Mouse (Mus musculus): Measurements from ENCODE around the gene Mindy2. TPM values are rescaled to one million over a fixed set of nuclear protein-coding genes. Genes with fewer than 3 reads are reported as not detected.

Gene Mindy2
- polyA plus RNA-seq, 1 experiment, result not detected

- Histone ChIP-seq H3K27ac (ENCODE audit: insufficient read depth, low read depth, low read length) (no peak overlapping the region), H3K4me1 (ENCODE audit: control insufficient read depth, insufficient read depth, low read length) (no peaks in the 10 kb centered on the region), H3K4me3 (ENCODE audit: insufficient read depth, low read depth, low read length) (no peak overlapping the region)
- WGBS, result 57% methylated on average over 3 of the region's 3 CpGs
- TF ChIP-seq CTCF (IDR thresholded peaks at IDR 0.05; ENCODE audit: insufficient read depth, low read depth, low read length) (no peak), POLR2A (IDR thresholded peaks at IDR 0.05; ENCODE audit: insufficient read depth, low read depth, low read length) (no peak)
These were observed 45.8 kb downstream of the Mindy2 start for GRCm38 (mm10) chr9:70611026-70611673.

DNA sequence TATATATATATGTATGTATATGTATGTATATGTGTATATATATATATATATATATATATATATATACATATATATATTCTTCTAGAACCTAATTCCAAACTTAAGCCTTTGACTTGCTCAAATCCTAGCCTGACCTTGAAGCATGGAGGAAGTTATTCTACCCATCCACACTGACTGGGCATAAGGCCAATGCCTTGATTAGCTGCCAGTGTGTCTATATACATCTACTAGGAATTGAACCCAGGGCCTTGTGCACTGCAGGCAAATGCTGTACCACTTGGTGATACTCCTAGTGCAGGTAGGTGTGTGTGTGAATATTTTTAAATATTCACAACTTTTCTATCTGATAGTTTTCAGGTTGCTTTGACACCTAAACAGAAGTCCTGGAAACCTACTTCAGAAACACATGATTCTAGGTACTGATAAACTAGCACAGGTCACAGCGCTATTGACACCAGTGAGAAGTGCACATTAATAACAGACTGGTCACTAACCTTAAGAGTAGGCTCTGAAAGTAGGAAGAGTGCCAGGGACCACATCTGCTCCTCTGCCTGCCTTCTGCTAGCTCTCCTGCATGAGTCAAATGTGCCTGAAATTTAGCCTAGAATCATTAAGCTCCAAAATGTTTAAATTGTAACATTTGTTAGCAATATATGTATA lies 54.7 kb downstream of the Mindy2 start:
- Histone ChIP-seq H3K4me3 (ENCODE audit: insufficient read depth, low read depth, low read length) (no peak overlapping the region), H3K27ac (ENCODE audit: insufficient read depth, low read depth, low read length) (no peak overlapping the region), H3K4me1 (ENCODE audit: control insufficient read depth, insufficient read depth, low read length) (no peaks in the 10 kb centered on the region)
- 97% methylated on average over 1 of the region's 1 CpGs for WGBS
- no peak for TF ChIP-seq CTCF (IDR thresholded peaks at IDR 0.05; ENCODE audit: insufficient read depth, low read depth, low read length)
- TF ChIP-seq POLR2A (IDR thresholded peaks at IDR 0.05; ENCODE audit: insufficient read depth, low read depth, low read length), result no peak

- H3K27ac ChIP-seq (ENCODE audit: insufficient read depth, low read depth, low read length), result no peak overlapping the region
- H3K4me3 ChIP-seq (ENCODE audit: insufficient read depth, low read depth, low read length), result no peak overlapping the region
- TF ChIP-seq CTCF (IDR thresholded peaks at IDR 0.05; ENCODE audit: insufficient read depth, low read depth, low read length) (no peak), POLR2A (IDR thresholded peaks at IDR 0.05; ENCODE audit: insufficient read depth, low read depth, low read length) (no peak)
- no peaks in the 10 kb centered on the region for H3K4me1 ChIP-seq (ENCODE audit: control insufficient read depth, insufficient read depth, low read length)
- WGBS, result 91% methylated on average over 2 of the region's 2 CpGs
These were observed 58.7 kb downstream of the Mindy2 start for GRCm38 (mm10) chr9:70598271-70598670.

- Histone ChIP-seq H3K4me3 (ENCODE audit: insufficient read depth, low read depth, low read length) (no peak overlapping the region), H3K27ac (ENCODE audit: insufficient read depth, low read depth, low read length) (no peak overlapping the region), H3K4me1 (ENCODE audit: control insufficient read depth, insufficient read depth, low read length) (no peaks in the 10 kb centered on the region)
- 27% methylated on average over 9 of the region's 9 CpGs for WGBS
- TF ChIP-seq POLR2A (IDR thresholded peaks at IDR 0.05; ENCODE audit: insufficient read depth, low read depth, low read length) (no peak), CTCF (IDR thresholded peaks at IDR 0.05; ENCODE audit: insufficient read depth, low read depth, low read length) (no peak)
These were observed 65.5 kb downstream of the Mindy2 start for GRCm38 (mm10) chr9:70591486-70591885.

- TF ChIP-seq CTCF (IDR thresholded peaks at IDR 0.05; ENCODE audit: insufficient read depth, low read depth, low read length) (no peak), POLR2A (IDR thresholded peaks at IDR 0.05; ENCODE audit: insufficient read depth, low read depth, low read length) (no peak)
- Histone ChIP-seq H3K4me1 (ENCODE audit: control insufficient read depth, insufficient read depth, low read length) (no peaks in the 10 kb centered on the region), H3K4me3 (ENCODE audit: insufficient read depth, low read depth, low read length) (no peak overlapping the region), H3K27ac (ENCODE audit: insufficient read depth, low read depth, low read length) (no peak overlapping the region)
- WGBS, result 56% methylated on average over 4 of the region's 4 CpGs
These were observed 66.2 kb downstream of the Mindy2 start for GRCm38 (mm10) chr9:70590775-70591174.

DNA sequence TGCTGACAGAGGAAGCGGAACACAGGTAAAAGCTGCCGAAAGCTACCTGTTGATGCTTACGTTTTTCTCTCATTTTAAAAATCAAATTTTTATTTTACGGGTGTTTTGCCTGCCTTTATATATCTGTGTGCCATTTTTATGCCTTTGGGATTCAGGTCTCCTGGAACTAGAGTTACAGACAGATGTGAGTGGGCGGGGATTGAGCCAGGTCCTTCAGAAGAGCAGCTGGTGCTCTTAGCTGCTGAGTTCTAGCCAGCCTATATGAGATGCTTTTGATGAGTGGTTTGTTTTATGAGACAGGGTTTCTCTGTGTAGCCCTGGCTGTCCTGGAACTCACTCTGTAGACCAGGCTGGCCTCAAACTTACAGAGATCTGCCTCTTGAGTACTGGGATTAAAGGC lies 69.8 kb downstream of the Mindy2 start:
- TF ChIP-seq CTCF (IDR thresholded peaks at IDR 0.05; ENCODE audit: insufficient read depth, low read depth, low read length) (no peak), POLR2A (IDR thresholded peaks at IDR 0.05; ENCODE audit: insufficient read depth, low read depth, low read length) (no peak)
- 95% methylated on average over 5 of the region's 5 CpGs for WGBS
- no peak overlapping the region for H3K4me3 ChIP-seq (ENCODE audit: insufficient read depth, low read depth, low read length)
- H3K4me1 ChIP-seq (ENCODE audit: control insufficient read depth, insufficient read depth, low read length), result no peaks in the 10 kb centered on the region
- no peak overlapping the region for H3K27ac ChIP-seq (ENCODE audit: insufficient read depth, low read depth, low read length)

GRCm38 (mm10) chr9:70585172-70585571 lies 71.8 kb downstream of the Mindy2 start:
- no peak for TF ChIP-seq CTCF (IDR thresholded peaks at IDR 0.05; ENCODE audit: insufficient read depth, low read depth, low read length)
- no peak for TF ChIP-seq POLR2A (IDR thresholded peaks at IDR 0.05; ENCODE audit: insufficient read depth, low read depth, low read length)
- Histone ChIP-seq H3K4me3 (ENCODE audit: insufficient read depth, low read depth, low read length) (no peak overlapping the region), H3K4me1 (ENCODE audit: control insufficient read depth, insufficient read depth, low read length) (no peaks in the 10 kb centered on the region), H3K27ac (ENCODE audit: insufficient read depth, low read depth, low read length) (no peak overlapping the region)
- 85% methylated on average over 5 of the region's 5 CpGs for WGBS

GRCm38 (mm10) chr9:70584641-70585040 lies 72.3 kb downstream of the Mindy2 start:
- H3K4me3 ChIP-seq (ENCODE audit: insufficient read depth, low read depth, low read length), result no peak overlapping the region
- H3K27ac ChIP-seq (ENCODE audit: insufficient read depth, low read depth, low read length), result no peak overlapping the region
- 82% methylated on average over 14 of the region's 14 CpGs for WGBS
- TF ChIP-seq POLR2A (IDR thresholded peaks at IDR 0.05; ENCODE audit: insufficient read depth, low read depth, low read length) (no peak), CTCF (IDR thresholded peaks at IDR 0.05; ENCODE audit: insufficient read depth, low read depth, low read length) (no peak)
- no peaks in the 10 kb centered on the region for H3K4me1 ChIP-seq (ENCODE audit: control insufficient read depth, insufficient read depth, low read length)

- Histone ChIP-seq H3K4me1 (ENCODE audit: control insufficient read depth, insufficient read depth, low read length) (no peaks in the 10 kb centered on the region), H3K4me3 (ENCODE audit: insufficient read depth, low read depth, low read length) (no peak overlapping the region), H3K27ac (ENCODE audit: insufficient read depth, low read depth, low read length) (no peak overlapping the region)
- 87% methylated on average over 5 of the region's 5 CpGs for WGBS
- TF ChIP-seq CTCF (IDR thresholded peaks at IDR 0.05; ENCODE audit: insufficient read depth, low read depth, low read length) (no peak), POLR2A (IDR thresholded peaks at IDR 0.05; ENCODE audit: insufficient read depth, low read depth, low read length) (no peak)
These were observed 76.0 kb downstream of the Mindy2 start for GRCm38 (mm10) chr9:70580956-70581355.

All from olfactory bulb, adult 2 months (tissue).